Mouse (Mus musculus): ENCODE measurements around the gene Fut2.
"Not testable (repeated sequence)": the region's sequence is repeated elsewhere in the genome, so short reads cannot be mapped to it uniquely, and the experiment has no call there.

Gene Fut2

DNA sequence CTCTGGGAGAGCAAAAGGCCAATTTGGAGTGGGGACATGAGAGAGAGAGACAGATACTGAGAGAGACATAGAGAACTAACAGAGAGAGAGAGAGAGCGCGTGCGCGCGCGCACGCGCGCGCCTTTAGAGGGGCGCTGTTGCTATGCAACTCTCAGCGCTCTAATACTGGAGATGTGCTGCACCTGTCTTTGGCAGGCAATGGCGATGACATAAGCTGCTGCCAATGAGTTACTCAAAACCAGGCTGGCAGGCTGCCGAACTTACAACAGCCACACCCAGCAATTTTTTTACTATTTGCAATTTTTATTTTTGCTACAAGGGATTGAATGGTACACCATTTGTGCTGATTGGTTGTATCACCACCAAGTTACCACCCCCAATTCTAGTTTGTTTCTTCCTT is 1.6 kb upstream of the Fut2 start:
- peak in 1 of 2 experiments; percentile 35 for DNase-seq

GRCm38 (mm10) chr7:45665303-45666138 is 673 bp downstream of the Fut2 start:
- no peak for DNase-seq

DNA sequence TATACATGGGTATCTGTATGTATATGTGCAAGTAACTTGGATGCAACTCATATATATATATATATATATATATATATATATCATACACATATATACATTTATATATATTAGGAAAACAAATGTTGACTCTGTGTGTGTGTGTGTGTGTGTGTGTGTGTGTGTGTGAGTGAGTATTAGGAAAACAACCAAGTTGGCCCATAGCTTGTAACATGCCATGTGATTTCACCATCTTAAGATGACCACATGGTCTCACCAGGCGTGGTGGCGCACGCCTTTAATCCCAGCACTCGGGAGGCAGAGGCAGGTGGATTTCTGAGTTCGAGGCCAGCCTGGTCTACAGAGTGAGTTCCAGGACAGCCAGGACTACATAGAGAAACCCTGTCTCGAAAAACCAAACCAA is 4.5 kb downstream of the Fut2 start:
- DNase-seq: not testable (repeated sequence)

DNA sequence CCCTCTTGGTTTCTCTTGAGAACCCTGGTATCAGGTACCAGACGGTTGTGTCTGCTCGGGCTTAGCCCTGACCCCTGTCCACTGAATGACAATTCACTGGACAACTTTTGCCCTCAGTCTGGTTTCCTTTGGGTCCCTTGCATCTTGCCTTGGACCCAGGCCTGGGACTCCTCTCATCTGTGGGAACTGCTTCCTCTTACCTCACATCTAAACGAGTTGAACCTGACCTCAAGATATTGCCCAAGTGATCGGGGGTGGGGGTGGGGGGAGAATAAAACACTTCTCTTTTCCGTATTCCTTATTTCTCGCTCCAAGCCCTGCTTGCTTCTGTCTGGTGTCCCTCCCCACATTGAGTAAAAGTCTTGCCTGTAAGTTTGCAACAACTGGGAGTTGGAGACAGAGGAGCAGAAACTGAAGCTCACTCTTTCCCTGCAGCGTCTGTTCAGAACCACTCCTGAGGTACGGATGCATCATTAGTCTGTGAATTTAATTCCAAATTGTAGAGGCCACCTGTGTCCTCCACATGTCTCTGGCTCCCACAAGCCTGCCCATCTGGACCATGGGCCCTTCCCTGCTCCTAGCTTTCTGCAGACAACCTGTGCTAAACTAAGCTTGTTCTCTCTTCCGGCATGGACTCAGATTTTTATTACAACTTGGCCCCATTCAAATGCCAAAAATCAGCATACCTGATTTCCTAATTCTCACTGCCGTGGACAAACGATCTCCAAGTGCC is 5.3 kb downstream of the Fut2 start:
- DNase-seq: no peak

DNA sequence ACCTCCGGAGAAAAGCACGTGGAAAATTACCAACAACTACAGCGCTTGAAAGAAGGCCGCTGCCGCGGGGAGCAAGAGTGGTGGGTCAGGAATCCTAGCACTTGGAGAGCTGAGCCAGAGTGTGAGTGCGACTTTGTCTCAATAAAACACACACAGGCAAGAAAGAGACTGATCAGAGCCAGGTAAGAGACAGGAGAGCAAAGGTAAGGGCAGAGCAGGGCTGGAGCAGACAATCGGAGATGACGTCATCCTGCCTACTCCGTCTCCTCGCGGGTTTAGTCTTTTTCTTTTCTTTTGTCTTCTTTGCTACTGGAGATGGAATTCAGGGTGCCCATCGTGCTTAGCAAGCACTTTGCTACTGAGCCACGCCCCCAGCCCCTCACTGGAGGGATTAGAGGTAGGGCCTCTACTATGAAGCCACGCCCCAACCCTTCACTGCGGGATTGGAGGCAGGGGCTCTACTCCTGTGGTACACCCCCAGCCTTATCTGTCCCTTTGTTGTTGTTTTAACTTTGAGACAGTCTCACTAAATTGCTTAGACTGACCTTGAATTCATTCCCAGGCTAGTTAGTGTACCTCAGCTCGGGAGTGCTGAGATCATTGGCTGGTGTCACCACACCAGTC is 11.7 kb downstream of the Fut2 start:
- no peak for DNase-seq

- not testable (repeated sequence) for DNase-seq
Observed at GRCm38 (mm10) chr7:45650484-45650883, 15.7 kb downstream of the Fut2 start.

- no peak for DNase-seq
Observed at GRCm38 (mm10) chr7:45649351-45649750, 16.8 kb downstream of the Fut2 start.

DNA sequence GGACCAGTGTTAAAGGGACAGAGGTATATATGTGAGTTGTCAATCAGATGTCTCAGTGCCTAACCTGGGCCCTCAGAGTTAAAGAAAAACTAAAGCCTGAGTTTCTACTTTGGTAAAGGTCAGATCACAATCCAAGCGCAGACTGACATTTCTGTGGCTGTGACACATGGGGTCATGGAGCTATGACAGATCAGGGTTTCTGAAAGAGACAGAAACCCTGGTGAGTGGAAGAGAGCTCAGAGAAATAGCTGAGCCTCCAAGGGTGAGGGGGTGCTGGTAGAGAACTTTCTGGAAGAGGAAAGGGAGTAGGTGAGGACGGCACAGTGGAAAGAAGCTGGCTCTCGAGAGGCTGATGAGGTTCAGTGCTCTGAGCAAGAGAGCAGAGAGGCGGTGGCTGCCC is 19.5 kb downstream of the Fut2 start:
- no peak for DNase-seq

- DNase-seq: no peak
Observed at GRCm38 (mm10) chr7:45645591-45645971, 20.6 kb downstream of the Fut2 start.

GRCm38 (mm10) chr7:45644872-45645590 is 21.2 kb downstream of the Fut2 start:
- DNase-seq: no peak

- DNase-seq: peak; percentile 78 to 80
Observed at GRCm38 (mm10) chr7:45644183-45644582, 22.0 kb downstream of the Fut2 start.

GRCm38 (mm10) chr7:45643441-45644178 is 22.6 kb downstream of the Fut2 start:
- DNase-seq: peak; percentile 99 to 100

DNA sequence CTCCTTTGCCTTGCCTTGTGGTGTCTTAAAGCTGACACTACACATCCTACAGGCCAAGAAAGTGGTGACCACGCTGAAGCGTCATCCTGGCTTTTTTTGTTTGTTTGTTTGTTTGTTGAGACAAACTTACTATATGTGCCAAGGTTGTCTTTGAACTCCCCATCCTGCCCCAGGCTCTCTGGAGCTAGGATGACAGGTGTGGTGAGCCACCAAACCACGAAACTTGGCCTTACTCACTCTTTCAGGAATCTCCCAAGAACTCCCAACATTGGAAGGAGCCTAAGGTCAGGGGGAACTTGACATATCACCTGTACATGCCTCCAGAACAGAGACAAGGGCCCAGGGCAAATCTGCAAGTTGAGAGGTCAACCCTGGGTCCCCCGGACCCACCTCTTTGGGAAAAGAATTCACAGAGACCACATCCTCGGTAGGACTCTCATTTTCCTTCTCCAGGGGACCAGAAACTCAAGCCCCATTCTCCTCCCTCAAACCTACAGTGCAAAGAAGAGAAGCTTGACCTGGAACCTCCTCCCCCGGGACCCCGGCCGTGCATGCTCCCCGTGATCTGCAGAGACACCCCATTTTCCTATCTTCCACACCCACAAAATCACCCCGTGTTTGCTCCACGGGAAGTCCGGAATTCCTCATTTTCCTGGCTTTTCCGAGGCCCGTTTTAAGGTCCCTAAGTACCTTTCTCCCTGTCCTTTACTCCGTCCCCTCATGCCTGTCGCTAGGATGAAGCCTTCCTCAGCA is 23.5 kb downstream of the Fut2 start:
- DNase-seq: peak; percentile 60 to 62

DNA sequence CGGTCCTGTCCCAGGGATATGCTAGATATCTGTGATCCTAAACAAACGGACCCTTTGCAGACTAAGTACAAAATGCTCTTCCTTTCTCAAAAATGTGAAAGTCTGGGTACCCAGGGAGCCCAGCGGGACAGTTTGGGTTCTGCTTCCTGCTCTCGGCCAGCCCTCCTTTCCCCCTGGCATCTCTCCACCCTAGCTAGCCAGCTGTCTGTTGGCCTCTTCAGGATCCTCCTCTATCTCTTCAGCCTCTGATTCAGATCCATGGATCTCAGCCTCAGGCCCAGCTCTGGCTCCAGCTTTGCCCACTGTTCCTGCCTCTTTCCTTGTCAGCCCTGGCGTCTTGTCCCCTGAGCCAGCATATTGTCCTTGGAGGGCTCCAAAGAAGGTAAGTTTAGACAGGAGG is 24.1 kb downstream of the Fut2 start:
- peak; percentile 82 to 83 for DNase-seq

GRCm38 (mm10) chr7:45641391-45642040 is 24.7 kb downstream of the Fut2 start:
- peak; percentile 79 to 86 for DNase-seq

DNA sequence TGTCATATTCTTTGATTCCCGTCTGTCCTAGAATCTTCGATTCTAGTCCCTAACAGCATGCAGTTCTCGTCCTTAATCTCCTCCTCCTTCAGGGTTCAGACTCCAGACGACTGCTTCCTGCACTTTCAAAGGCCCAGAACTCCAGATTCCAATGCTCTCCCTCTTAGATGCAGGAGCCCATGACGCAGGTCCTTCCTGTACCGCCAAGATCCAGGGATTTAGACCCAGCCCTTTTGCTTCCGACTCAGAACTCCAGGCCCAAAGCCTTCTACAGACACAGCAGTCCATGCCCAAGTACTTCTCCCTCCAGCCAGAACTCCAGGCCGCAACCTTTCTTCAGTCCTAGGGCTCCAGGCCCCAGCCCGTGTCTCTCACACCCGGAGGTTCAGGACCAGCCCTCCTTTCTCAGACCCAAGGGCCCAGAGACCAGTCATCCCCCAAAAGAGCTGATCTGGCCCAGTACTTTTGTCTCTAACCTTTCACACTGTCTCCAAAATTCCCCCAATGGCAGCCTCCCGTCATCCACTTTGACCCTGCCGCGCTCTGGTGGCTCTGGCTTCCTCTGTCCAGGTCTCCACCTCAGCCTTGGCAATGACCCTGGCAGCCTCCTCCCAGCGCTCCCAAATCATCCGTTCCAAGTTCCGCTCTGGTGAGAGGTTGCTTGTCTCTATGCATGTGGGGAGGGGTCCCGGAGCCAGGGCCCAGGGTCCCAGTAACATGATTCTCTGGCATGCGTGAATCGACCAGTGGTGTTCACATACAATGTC is 25.8 kb downstream of the Fut2 start:
- peak; percentile 25 to 32 for DNase-seq

- DNase-seq: peak in 1 of 2 experiments; percentile 45
Observed at GRCm38 (mm10) chr7:45639561-45640027, 26.6 kb downstream of the Fut2 start, which contains the start of gene Mamstr. Mamstr (plus strand) TSS chr7:45639977.

GRCm38 (mm10) chr7:45638623-45639401 is 27.4 kb downstream of the Fut2 start:
- peak; percentile 99 for DNase-seq

GRCm38 (mm10) chr7:45637710-45638109 is 28.5 kb downstream of the Fut2 start:
- DNase-seq: peak in 1 of 2 experiments; percentile 36
